Mouse (Mus musculus): ENCODE measurements around the gene Zfp566. TPM values are rescaled to one million over a fixed set of nuclear protein-coding genes. Genes with fewer than 3 reads are reported as not detected.

Zfp566 gene
- total RNA-seq, 1 experiment, result 13.1 TPM

- Histone ChIP-seq H3K9ac (ENCODE audit: insufficient read depth, low read depth, low read length, poor library complexity, severe bottlenecking) (no peak overlapping the region), H3K4me1 (ENCODE audit: control insufficient read depth in 2 of 2, insufficient read depth in 2 of 2, low read length in 2 of 2, poor library complexity in 1 of 2) (no peaks in the 10 kb centered on the region), H3K4me3 (ENCODE audit: insufficient read depth in 1 of 2, low read depth in 1 of 2, low read length in 2 of 2, poor library complexity in 1 of 2, severe bottlenecking in 1 of 2) (no peak overlapping the region), H3K36me3 (ENCODE audit: control insufficient read depth, insufficient read depth, low read length, poor library complexity, severe bottlenecking) (peaks cover 10% of the 10 kb centered on the region), H3K27ac (ENCODE audit: insufficient read depth, low read depth, low read length, poor library complexity, severe bottlenecking) (no peak overlapping the region), H3K9me3 (ENCODE audit: control insufficient read depth, insufficient read depth, low read depth, low read length) (no peaks in the 10 kb centered on the region)
- no peak for TF ChIP-seq MAFK (IDR thresholded peaks at IDR 0.05; ENCODE audit: insufficient read depth, low read depth, low read length)
- 0 out of 2 replicates have a peak, but pooled peaks have one; percentile 32 for TF ChIP-seq ZNF384 (IDR thresholded peaks at IDR 0.05; ENCODE audit: low read depth, low read length)
- in situ Hi-C loops (cut with MboI; ENCODE audit: low sequenced_read_pairs in 2 of 2, unreplicated experiment in 2 of 2), result no loop called here
- DNase-seq (ENCODE audit: low read depth, low spot score), result no peak
Observed at GRCm38 (mm10) chr7:30053591-30053990, 36.7 kb downstream of the Zfp566 start.

- H3K4me1 ChIP-seq (ENCODE audit: control insufficient read depth in 2 of 2, insufficient read depth in 2 of 2, low read length in 2 of 2, poor library complexity in 1 of 2), result no peaks in the 10 kb centered on the region
- no peak for TF ChIP-seq CHD2 (IDR thresholded peaks at IDR 0.05; ENCODE audit: low read depth, low read length)
- peak; percentile 93 for TF ChIP-seq HCFC1 (IDR thresholded peaks at IDR 0.05; ENCODE audit: borderline replicate concordance, insufficient read depth, low read length)
- no peaks in the 10 kb centered on the region for H3K9me3 ChIP-seq (ENCODE audit: control insufficient read depth, insufficient read depth, low read depth, low read length)
- peak; percentile 82 for DNase-seq (ENCODE audit: low read depth, low spot score)
- 0 out of 2 replicates have a peak, but pooled peaks cover 2% of the 10 kb centered on the region for H3K36me3 ChIP-seq (ENCODE audit: control insufficient read depth, insufficient read depth, low read length, poor library complexity, severe bottlenecking)
- H3K4me3 ChIP-seq (ENCODE audit: insufficient read depth in 1 of 2, low read depth in 1 of 2, low read length in 2 of 2, poor library complexity in 1 of 2, severe bottlenecking in 1 of 2), result peak within 1 kb of the TSS; percentile 81 to 90
- peak within 1 kb of the TSS; percentile 75; the same call in 1 of the 2 replicates for H3K9ac ChIP-seq (ENCODE audit: insufficient read depth, low read depth, low read length, poor library complexity, severe bottlenecking)
- H3K27ac ChIP-seq (ENCODE audit: insufficient read depth, low read depth, low read length, poor library complexity, severe bottlenecking), result no peak within 1 kb of the TSS
- in situ Hi-C loops (cut with MboI; ENCODE audit: low sequenced_read_pairs in 2 of 2, unreplicated experiment in 2 of 2), result no loop called here
Observed at GRCm38 (mm10) chr7:30050882-30051548, 39.3 kb downstream of the Zfp566 start, which contains the start of gene Zfp14. TSS of gene Zfp14 (minus strand) at chr7:30051380.

DNA sequence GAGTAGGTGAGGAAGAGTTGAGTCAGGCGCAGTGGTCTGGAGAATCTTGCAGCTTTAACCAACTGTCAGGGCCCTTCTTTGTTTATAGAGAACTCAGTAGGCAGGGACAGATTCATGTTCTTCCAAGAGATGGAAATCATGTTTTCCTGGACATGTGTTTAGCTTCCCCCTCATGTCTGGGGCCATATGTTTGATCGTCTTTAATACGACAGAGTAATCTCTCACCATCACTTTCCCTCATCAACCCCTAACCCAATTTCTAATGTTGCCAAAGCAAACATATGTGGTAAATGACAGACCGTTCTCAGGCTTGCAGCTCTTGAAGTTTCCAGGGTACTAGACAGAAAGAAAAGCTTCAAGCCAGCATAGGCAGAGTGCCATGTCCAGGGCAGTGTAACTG lies 42.2 kb downstream of the Zfp566 start:
- no peak overlapping the region for H3K4me3 ChIP-seq (ENCODE audit: insufficient read depth in 1 of 2, low read depth in 1 of 2, low read length in 2 of 2, poor library complexity in 1 of 2, severe bottlenecking in 1 of 2)
- H3K36me3 ChIP-seq (ENCODE audit: control insufficient read depth, insufficient read depth, low read length, poor library complexity, severe bottlenecking), result no peaks in the 10 kb centered on the region
- no peak overlapping the region for H3K27ac ChIP-seq (ENCODE audit: insufficient read depth, low read depth, low read length, poor library complexity, severe bottlenecking)
- H3K9me3 ChIP-seq (ENCODE audit: control insufficient read depth, insufficient read depth, low read depth, low read length), result no peaks in the 10 kb centered on the region
- H3K4me1 ChIP-seq (ENCODE audit: control insufficient read depth in 2 of 2, insufficient read depth in 2 of 2, low read length in 2 of 2, poor library complexity in 1 of 2), result no peaks in the 10 kb centered on the region
- DNase-seq (ENCODE audit: low read depth, low spot score), result no peak
- H3K9ac ChIP-seq (ENCODE audit: insufficient read depth, low read depth, low read length, poor library complexity, severe bottlenecking), result no peak overlapping the region
- in situ Hi-C loops (cut with MboI; ENCODE audit: low sequenced_read_pairs in 2 of 2, unreplicated experiment in 2 of 2), result no loop called here
- TF ChIP-seq CHD2 (IDR thresholded peaks at IDR 0.05; ENCODE audit: low read depth, low read length), result no peak
- TF ChIP-seq ZC3H11A (IDR thresholded peaks at IDR 0.05; ENCODE audit: borderline replicate concordance, low read depth, low read length), result no peak
- TF ChIP-seq MAFK (IDR thresholded peaks at IDR 0.05; ENCODE audit: insufficient read depth, low read depth, low read length), result no peak

GRCm38 (mm10) chr7:30044354-30044753 lies 46.0 kb downstream of the Zfp566 start:
- Histone ChIP-seq H3K27ac (ENCODE audit: insufficient read depth, low read depth, low read length, poor library complexity, severe bottlenecking) (no peak overlapping the region), H3K9me3 (ENCODE audit: control insufficient read depth, insufficient read depth, low read depth, low read length) (no peaks in the 10 kb centered on the region), H3K9ac (ENCODE audit: insufficient read depth, low read depth, low read length, poor library complexity, severe bottlenecking) (no peak overlapping the region), H3K36me3 (ENCODE audit: control insufficient read depth, insufficient read depth, low read length, poor library complexity, severe bottlenecking) (no peaks in the 10 kb centered on the region), H3K4me1 (ENCODE audit: control insufficient read depth in 2 of 2, insufficient read depth in 2 of 2, low read length in 2 of 2, poor library complexity in 1 of 2) (no peaks in the 10 kb centered on the region), H3K4me3 (ENCODE audit: insufficient read depth in 1 of 2, low read depth in 1 of 2, low read length in 2 of 2, poor library complexity in 1 of 2, severe bottlenecking in 1 of 2) (no peak overlapping the region)
- in situ Hi-C loops (cut with MboI; ENCODE audit: low sequenced_read_pairs in 2 of 2, unreplicated experiment in 2 of 2), result no loop called here
- TF ChIP-seq ZNF384 (IDR thresholded peaks at IDR 0.05; ENCODE audit: low read depth, low read length) (no peak), HCFC1 (IDR thresholded peaks at IDR 0.05; ENCODE audit: borderline replicate concordance, insufficient read depth, low read length) (no peak), MAFK (IDR thresholded peaks at IDR 0.05; ENCODE audit: insufficient read depth, low read depth, low read length) (no peak), CHD2 (IDR thresholded peaks at IDR 0.05; ENCODE audit: low read depth, low read length) (no peak), ZC3H11A (IDR thresholded peaks at IDR 0.05; ENCODE audit: borderline replicate concordance, low read depth, low read length) (no peak)
- no peak for DNase-seq (ENCODE audit: low read depth, low spot score)

GRCm38 (mm10) chr7:30034331-30034730 lies 56.0 kb downstream of the Zfp566 start:
- H3K4me3 ChIP-seq (ENCODE audit: insufficient read depth in 1 of 2, low read depth in 1 of 2, low read length in 2 of 2, poor library complexity in 1 of 2, severe bottlenecking in 1 of 2), result peak overlapping the region; percentile 39 to 41; a peak in 3 of 4 replicates
- H3K9me3 ChIP-seq (ENCODE audit: control insufficient read depth, insufficient read depth, low read depth, low read length), result no peaks in the 10 kb centered on the region
- no peak for TF ChIP-seq ZNF384 (IDR thresholded peaks at IDR 0.05; ENCODE audit: low read depth, low read length)
- peak overlapping the region; percentile 44; the same call in 1 of the 2 replicates for H3K9ac ChIP-seq (ENCODE audit: insufficient read depth, low read depth, low read length, poor library complexity, severe bottlenecking)
- DNase-seq (ENCODE audit: low read depth, low spot score), result no peak
- peaks cover 7 to 15% of the 10 kb centered on the region in 2 experiments; a peak in 3 of 4 replicates for H3K4me1 ChIP-seq (ENCODE audit: control insufficient read depth in 2 of 2, insufficient read depth in 2 of 2, low read length in 2 of 2, poor library complexity in 1 of 2)
- H3K27ac ChIP-seq (ENCODE audit: insufficient read depth, low read depth, low read length, poor library complexity, severe bottlenecking), result no peak overlapping the region
- in situ Hi-C loops (cut with MboI; ENCODE audit: low sequenced_read_pairs in 2 of 2, unreplicated experiment in 2 of 2), result no loop called here
- H3K36me3 ChIP-seq (ENCODE audit: control insufficient read depth, insufficient read depth, low read length, poor library complexity, severe bottlenecking), result peaks cover 8% of the 10 kb centered on the region

Data from ES-E14 (cell line).